Mouse (Mus musculus) embryonic facial prominence, embryonic 11.5 days (tissue): Measurements from ENCODE around the gene Cd3g. TPM values are rescaled to one million over a fixed set of nuclear protein-coding genes. Genes with fewer than 3 reads are reported as not detected.

Experiments used
- ATAC-seq: fragments of 200-750 bp; cut with Nextera tagmentation; replicated peaks from 2 replicates; pipeline ENCODE4 v1.8.0; 2017; ENCODE audit warnings: low read depth; ENCODE audit not compliant: insufficient number of reproducible peaks, low FRiP score, low TSS enrichment
- DNase-seq: peaks from one replicate; pipeline ENCODE4 v3.0.0-alpha.2; 2015; ENCODE audit warnings: low spot score
- H3K27ac ChIP-seq: fragments of 300-500 bp; sonication (generic); replicated peaks from 2 replicates; pipeline ENCODE4 v1.5.1; 2014; ENCODE audit warnings: mild to moderate bottlenecking, low read depth, low read length, control low read depth
- H3K27me3 ChIP-seq: fragments of 300-500 bp; sonication (generic); 2 replicates; pipeline ENCODE4 v1.6.1; 2014; ENCODE audit warnings: mild to moderate bottlenecking, low read length, moderate library complexity, mixed read lengths; ENCODE audit not compliant: control insufficient read depth, insufficient read depth
- H3K36me3 ChIP-seq: fragments of 300-500 bp; sonication (generic); replicated peaks from 2 replicates; pipeline ENCODE4 v1.6.1; 2014; ENCODE audit warnings: low read depth, mild to moderate bottlenecking, low read length, moderate library complexity, mixed read lengths; ENCODE audit not compliant: control insufficient read depth, insufficient read depth
- H3K4me1 ChIP-seq: fragments of 300-500 bp; sonication (generic); 2 replicates; pipeline ENCODE4 v1.6.1; 2014; ENCODE audit warnings: low read length, mixed read lengths; ENCODE audit not compliant: control insufficient read depth, insufficient read depth
- H3K4me2 ChIP-seq: fragments of 300-500 bp; sonication (generic); 2 replicates; pipeline ENCODE4 v1.6.1; 2014; ENCODE audit warnings: low read depth, mild to moderate bottlenecking, control low read depth, low read length, moderate library complexity
- H3K4me3 ChIP-seq: fragments of 300-500 bp; sonication (generic); 2 replicates; pipeline ENCODE4 v1.5.1; 2014; ENCODE audit warnings: low read depth, low read length, control low read depth
- H3K9ac ChIP-seq: fragments of 300-500 bp; sonication (generic); replicated peaks from 2 replicates; pipeline ENCODE4 v1.6.1; 2014; ENCODE audit warnings: mild to moderate bottlenecking, control low read depth, low read length
- H3K9me3 ChIP-seq: fragments of 300-500 bp; sonication (generic); replicated peaks from 2 replicates; pipeline ENCODE4 v1.6.1; 2016; ENCODE audit warnings: mild to moderate bottlenecking, low read length, inconsistent platforms, mixed read lengths; ENCODE audit not compliant: control insufficient read depth
- WGBS: fragments of 180-500 bp; shearing (Covaris S2); extraction: QIAGEN DNeasy Blood & Tissue Kit; methylation state at CpG from one replicate; pipeline ENCODE4 v1.1.7; 2014; 5-methylcytosine and 5-hydroxymethylcytosine counted together
- polyA plus RNA-seq: library from polyadenylated mRNA; unstranded; fragments of >200 nt; fragmentation: Nextera tagmentation; extraction: Ambion mirVana; gene quantifications from 2 replicates; pipeline ENCODE4 v1.2.1, GENCODE M21; 2014

Gene Cd3g
- polyA plus RNA-seq, 1 experiment from 2014 or later, result not detected

DNA sequence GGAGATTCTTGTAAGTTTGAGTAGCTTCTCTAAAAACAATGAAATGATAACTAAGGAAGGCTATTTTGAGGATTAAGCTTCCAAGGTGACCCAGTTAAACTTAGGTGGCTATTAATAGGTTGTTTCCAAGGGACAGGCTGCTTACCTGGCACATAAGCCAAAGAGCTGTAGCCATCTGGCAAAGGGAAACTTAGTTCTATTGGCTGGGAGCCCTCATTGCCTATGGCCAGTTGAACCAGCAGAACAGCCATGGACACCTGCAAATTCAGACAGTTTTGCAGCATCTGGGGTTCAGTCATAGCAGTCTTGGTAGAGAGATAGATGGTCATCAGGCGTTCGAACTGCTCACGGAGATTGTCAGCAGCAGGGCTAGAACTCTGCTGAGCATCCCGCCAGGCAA is 37.8 kb downstream of the Cd3g start:
- Histone ChIP-seq H3K27me3 (no peaks in the 10 kb centered on the region), H3K4me3 (no peak overlapping the region), H3K9me3 (no peaks in the 10 kb centered on the region), H3K4me1 (no peaks in the 10 kb centered on the region), H3K27ac (no peak overlapping the region), H3K36me3 (peaks cover 5% of the 10 kb centered on the region), H3K4me2 (no peak overlapping the region), H3K9ac (no peak overlapping the region)
- DNase-seq (no peak), ATAC-seq (no peak)
- 95% methylated on average over 4 of the region's 4 CpGs for WGBS

DNA sequence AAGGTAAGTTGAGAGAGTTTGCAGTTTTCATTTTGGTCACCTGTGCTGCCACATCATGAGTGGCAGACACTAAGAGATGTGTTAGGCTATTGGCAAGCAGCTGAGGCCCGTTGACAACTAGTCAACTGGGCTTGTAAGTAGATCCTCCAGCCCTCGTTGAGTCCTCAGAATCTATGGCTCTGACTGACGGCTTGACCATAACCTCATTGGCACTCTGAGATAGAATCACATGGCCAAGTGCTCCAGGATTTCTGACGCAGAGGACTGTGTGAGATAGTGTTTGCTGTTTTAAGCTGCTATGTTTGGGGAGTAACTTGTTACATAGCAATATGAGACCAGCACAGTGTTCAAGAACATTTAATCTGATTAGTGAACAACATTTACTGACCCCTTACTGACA is 38.5 kb downstream of the Cd3g start:
- Histone ChIP-seq H3K27me3 (no peaks in the 10 kb centered on the region), H3K4me2 (no peak overlapping the region), H3K27ac (no peak overlapping the region), H3K9ac (no peak overlapping the region), H3K9me3 (no peaks in the 10 kb centered on the region), H3K36me3 (peaks cover 5% of the 10 kb centered on the region), H3K4me1 (no peaks in the 10 kb centered on the region), H3K4me3 (no peak overlapping the region)
- WGBS, result 84% methylated on average over 4 of the region's 4 CpGs
- DNase-seq (no peak), ATAC-seq (no peak)

DNA sequence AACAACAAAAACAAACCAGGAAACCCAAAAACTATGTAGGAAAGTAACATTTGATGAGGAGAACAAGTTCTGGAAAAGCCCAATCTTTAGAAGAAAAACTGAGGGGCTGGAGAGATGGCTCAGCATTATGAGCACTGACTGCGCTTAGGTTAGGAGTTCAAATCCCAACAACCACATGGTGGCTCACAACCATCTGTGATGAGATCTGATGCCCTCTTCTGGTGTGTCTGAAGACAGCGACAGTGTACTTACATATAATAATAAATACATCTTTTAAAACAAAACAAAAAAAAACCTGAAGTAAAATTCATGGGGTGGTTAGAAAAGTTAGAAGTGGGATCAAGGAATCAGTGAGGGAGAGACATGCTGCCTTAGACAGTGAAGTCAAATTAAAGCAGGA is 58.7 kb downstream of the Cd3g start:
- H3K9me3 ChIP-seq, result no peaks in the 10 kb centered on the region
- H3K27ac ChIP-seq, result no peak overlapping the region
- DNase-seq, result no peak
- H3K4me3 ChIP-seq, result peak overlapping the region; percentile 97
- H3K4me1 ChIP-seq, result no peaks in the 10 kb centered on the region
- H3K4me2 ChIP-seq, result peak overlapping the region; percentile 54
- 69% methylated on average over 2 of the region's 2 CpGs for WGBS
- H3K36me3 ChIP-seq, result no peaks in the 10 kb centered on the region
- no peak for ATAC-seq
- no peak overlapping the region; the same call in 1 of the 2 replicates for H3K9ac ChIP-seq
- no peaks in the 10 kb centered on the region for H3K27me3 ChIP-seq

DNA sequence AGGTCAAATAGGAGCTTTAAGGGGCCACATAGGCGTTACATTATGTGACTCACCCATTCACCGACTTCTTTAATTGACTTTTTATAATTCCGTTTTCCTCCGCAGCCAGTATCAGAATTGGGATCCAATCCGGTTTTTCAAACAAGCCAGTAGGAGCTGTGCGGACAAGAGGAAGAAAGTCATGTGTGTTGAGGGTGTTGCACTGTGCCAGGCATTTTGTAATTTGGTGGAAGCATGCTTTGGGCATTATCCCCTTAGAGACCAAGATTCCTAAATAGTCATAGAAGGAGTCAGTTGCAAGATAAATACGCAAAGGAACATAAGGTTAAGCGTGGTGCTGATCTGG is 59.1 kb downstream of the Cd3g start:
- Histone ChIP-seq H3K27me3 (no peaks in the 10 kb centered on the region), H3K9ac (peak overlapping the region; percentile 90), H3K27ac (peak overlapping the region; percentile 67), H3K9me3 (no peaks in the 10 kb centered on the region), H3K36me3 (no peaks in the 10 kb centered on the region), H3K4me1 (no peaks in the 10 kb centered on the region), H3K4me2 (peak overlapping the region; percentile 54), H3K4me3 (peak overlapping the region; percentile 97)
- no peak for DNase-seq
- ATAC-seq, result peak; percentile 81; the same call in 1 of the 2 replicates
- under 1% methylated on average over 8 of the region's 8 CpGs for WGBS

DNA sequence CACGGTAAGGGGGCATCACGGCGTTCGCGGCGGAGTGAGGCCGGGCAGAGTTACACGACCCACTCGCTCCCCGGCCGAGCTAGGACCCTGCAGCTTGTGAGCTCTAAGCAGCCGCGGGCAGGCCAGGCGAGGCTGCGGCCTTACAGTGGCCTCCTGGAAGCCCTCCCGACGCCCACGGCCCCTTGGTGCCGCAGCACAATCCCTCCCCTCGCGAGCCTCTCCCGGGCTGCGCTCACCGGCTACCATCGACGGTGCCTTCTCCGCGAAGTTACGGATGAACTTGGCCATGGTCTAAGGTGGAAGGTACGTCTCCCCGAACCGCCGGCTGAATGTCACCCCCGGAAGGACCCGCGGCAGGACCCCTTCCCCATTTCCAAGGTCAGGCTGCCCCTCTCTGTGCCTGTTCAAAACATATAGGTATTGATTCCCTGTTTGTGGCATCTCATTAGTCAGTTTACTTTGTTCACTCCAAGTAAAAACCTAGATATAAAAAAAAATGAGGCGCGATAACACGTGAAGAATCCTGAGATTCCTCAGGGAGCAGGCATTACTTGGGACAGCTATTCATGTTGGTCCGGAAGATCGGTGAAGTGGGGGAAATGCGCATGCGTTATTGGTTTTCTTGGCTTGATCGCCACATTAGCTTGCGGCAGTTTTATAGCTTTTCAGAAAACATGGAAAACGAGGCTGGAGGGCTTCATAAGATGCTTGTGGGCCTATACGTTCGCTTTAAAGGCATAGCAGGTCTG is 59.7 kb downstream of the Cd3g start, which contains the start of gene Atp5l:
Gene Atp5l, minus strand, starts transcription at position 369 of the 749 bp plus-strand sequence.
- Histone ChIP-seq H3K4me3 (peak within 1 kb of the TSS; percentile 97), H3K9ac (peak within 1 kb of the TSS; percentile 90), H3K27me3 (no peaks in the 10 kb centered on the region), H3K36me3 (no peaks in the 10 kb centered on the region), H3K9me3 (no peaks in the 10 kb centered on the region), H3K4me1 (no peaks in the 10 kb centered on the region), H3K4me2 (peak within 1 kb of the TSS; percentile 63), H3K27ac (peak within 1 kb of the TSS; percentile 67)
- DNase-seq (peak; percentile 97), ATAC-seq (peak; percentile 79)
- WGBS, result under 1% methylated on average over 48 of the region's 48 CpGs

DNA sequence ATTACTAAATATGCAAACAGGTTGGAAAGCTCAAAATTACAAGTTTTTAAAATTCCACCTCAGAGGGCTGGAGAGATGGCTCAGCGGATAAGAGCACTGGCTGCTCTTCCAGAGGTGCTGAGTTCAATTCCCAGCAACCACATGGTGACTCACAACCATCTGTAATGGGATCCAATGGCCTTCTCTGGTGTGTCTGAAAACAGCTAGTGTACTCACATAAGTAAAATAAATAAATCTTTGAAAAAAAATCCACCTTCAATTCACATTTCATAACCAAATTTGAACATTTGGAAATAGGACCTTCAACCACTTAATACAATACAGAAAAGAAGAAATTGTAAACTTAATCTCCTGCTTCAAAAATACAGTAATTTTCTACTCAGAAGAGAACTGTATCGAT is 60.6 kb downstream of the Cd3g start:
- H3K9ac ChIP-seq, result peak overlapping the region; percentile 90
- H3K27me3 ChIP-seq, result no peaks in the 10 kb centered on the region
- peak overlapping the region; percentile 97 for H3K4me3 ChIP-seq
- WGBS, result 32% methylated on average over 2 of the region's 2 CpGs
- peak overlapping the region; percentile 63 for H3K4me2 ChIP-seq
- no peaks in the 10 kb centered on the region for H3K9me3 ChIP-seq
- H3K4me1 ChIP-seq, result no peaks in the 10 kb centered on the region
- H3K36me3 ChIP-seq, result no peaks in the 10 kb centered on the region
- no peak overlapping the region for H3K27ac ChIP-seq
- DNase-seq (no peak), ATAC-seq (no peak)

Other genes starting within 250 kb of the Cd3g start
- gene Phldb1, start 245.2 kb downstream of the Cd3g start, polyA plus RNA-seq, result 27.8 and 30.0 TPM in 2 replicates
- 208 and 223 TPM in 2 replicates for gene Arcn1, start 212.6 kb downstream of the Cd3g start, polyA plus RNA-seq
- 142 and 152 TPM in 2 replicates for gene Ift46, start 212.5 kb downstream of the Cd3g start, polyA plus RNA-seq
- gene Tmem25, start 181.1 kb downstream of the Cd3g start, polyA plus RNA-seq, result 1.2 and 1.4 TPM in 2 replicates
- gene Ttc36, start 177.4 kb downstream of the Cd3g start, polyA plus RNA-seq, result not detected in 2 replicates
- gene Kmt2a, start 99.1 kb downstream of the Cd3g start, polyA plus RNA-seq, result 9.8 and 12.2 TPM in 2 replicates
- 572 and 583 TPM in 2 replicates for gene Atp5l, start 59.7 kb downstream of the Cd3g start, polyA plus RNA-seq
- gene Ube4a, start 14.8 kb downstream of the Cd3g start, polyA plus RNA-seq, result 31.3 and 34.3 TPM in 2 replicates
- gene Cd3d, start 1.4 kb upstream of the Cd3g start, polyA plus RNA-seq, result not detected in 2 replicates
- not detected in 2 replicates for gene Cd3e, start 29.2 kb upstream of the Cd3g start, polyA plus RNA-seq
- gene Mpzl2, start 59.4 kb upstream of the Cd3g start, polyA plus RNA-seq, result 8.8 and 9.2 TPM in 2 replicates
- 2.0 and 2.3 TPM in 2 replicates for gene Mpzl3, start 74.8 kb upstream of the Cd3g start, polyA plus RNA-seq
- gene Jaml, start 98.8 kb upstream of the Cd3g start, polyA plus RNA-seq, result 0.49 and 0.50 TPM in 2 replicates
- 4.1 and 4.9 TPM in 2 replicates for gene Scn2b, start 137.4 kb upstream of the Cd3g start, polyA plus RNA-seq
- gene Scn4b, start 158.0 kb upstream of the Cd3g start, polyA plus RNA-seq, result 0.04 and 0.21 TPM in 2 replicates
- gene BC049352, start 201.6 kb upstream of the Cd3g start, polyA plus RNA-seq, result not detected in 2 replicates
- gene Tmprss4, start 223.7 kb upstream of the Cd3g start, polyA plus RNA-seq, result 0.35 TPM in 1 of 2 replicates, not detected in the other